7 mouse cellular contexts compared by ENCODE assay signal in the genomic region with DNA sequence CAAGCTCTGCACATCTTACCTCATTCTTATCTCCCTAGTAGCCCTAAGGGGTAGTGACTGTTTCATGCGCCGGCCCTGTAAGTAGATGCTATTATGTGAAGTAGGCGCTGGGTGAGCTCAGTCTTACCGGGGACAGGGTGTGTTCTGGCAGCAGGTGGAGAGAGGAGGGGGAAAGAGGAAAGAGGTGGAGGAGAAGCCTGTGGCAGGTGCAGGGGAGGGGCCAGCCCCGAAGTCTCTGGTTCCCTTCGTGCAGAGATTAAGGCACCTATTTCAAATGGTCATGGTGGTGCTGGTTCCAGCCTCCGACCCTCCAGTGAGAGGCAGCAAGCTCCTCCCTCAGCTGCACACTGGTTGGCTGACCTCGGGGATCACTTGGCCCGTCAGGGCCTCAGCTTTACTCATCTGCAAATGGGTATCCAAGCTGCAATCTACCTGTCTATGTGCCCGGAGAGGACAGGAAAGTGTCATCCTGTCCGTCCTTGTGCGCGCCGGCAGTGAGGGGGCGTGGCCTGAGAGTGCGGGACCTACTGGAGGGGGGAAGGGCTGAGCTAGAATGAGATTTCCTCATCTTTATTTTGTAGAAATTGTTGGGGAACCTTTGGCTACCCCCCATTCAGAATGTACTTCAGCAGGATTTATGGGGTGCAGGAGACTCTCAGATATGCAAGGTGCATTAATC. TPM values are rescaled to one million over a fixed set of nuclear protein-coding genes. Genes with fewer than 3 reads are reported as not detected.
DNase-seq lines count a peak whose midpoint lies in the region; ATAC-seq and TF ChIP-seq lines count a peak whose summit lies in the region.

No protein-coding gene starts in this region.

- dilution Hi-C loops in CH12.LX (cut with MboI; ENCODE audit: extremely low pct_ligation_motif_present, extremely low pct_unique_long_range_greater_than_20kb, low sequenced_read_pairs), result no loop called here

- TF ChIP-seq CTCF in CH12.LX (conservative IDR thresholded peaks at IDR 0.05 in 1 of 2, IDR thresholded peaks at IDR 0.05 in 1 of 2; ENCODE audit: low read depth in 2 of 2, low read length in 2 of 2), result no peak

- H3K9ac ChIP-seq in CH12.LX (ENCODE audit: insufficient read depth, low read depth), result no peak overlapping the region
- no peak overlapping the region for H3K9ac ChIP-seq in intestine, embryonic 14.5 days (ENCODE audit: low read length)
- H3K9ac ChIP-seq in midbrain, embryonic 12.5 days (replicated peaks), result no peak overlapping the region

- no peak for TF ChIP-seq RAD21 in CH12.LX (IDR thresholded peaks at IDR 0.05; ENCODE audit: low read depth, low read length)

- H3K4me3 ChIP-seq in CH12.LX (replicated peaks in 1 of 3; ENCODE audit: low read depth in 2 of 3, low read length in 2 of 3, poor library complexity in 1 of 3), result peak overlapping the region in 1 of 3 experiments; percentile 33
- peak overlapping the region; percentile 15; the same call in 1 of the 2 replicates for H3K4me3 ChIP-seq in intestine, embryonic 14.5 days (ENCODE audit: low read depth, low read length)
- peak overlapping the region; percentile 16 for H3K4me3 ChIP-seq in midbrain, embryonic 12.5 days

- 17% methylated on average over 16 of the region's 16 CpGs for WGBS in intestine, embryonic 14.5 days
- WGBS in midbrain, embryonic 12.5 days, result 20% methylated on average over 16 of the region's 16 CpGs

- no peak overlapping the region for H3K27ac ChIP-seq in CH12.LX (ENCODE audit: insufficient read depth, low read depth)
- no peak overlapping the region for H3K27ac ChIP-seq in intestine, embryonic 14.5 days (ENCODE audit: low read depth)
- no peak overlapping the region for H3K27ac ChIP-seq in midbrain, embryonic 12.5 days (replicated peaks)

- H3K36me3 ChIP-seq in CH12.LX (replicated peaks in 1 of 2; ENCODE audit: control insufficient read depth in 1 of 2, insufficient read depth in 1 of 2, low read length in 1 of 2), result no peaks in the 10 kb centered on the region
- H3K36me3 ChIP-seq in intestine, embryonic 14.5 days (ENCODE audit: control insufficient read depth, insufficient read depth, low read length), result no peaks in the 10 kb centered on the region
- no peaks in the 10 kb centered on the region for H3K36me3 ChIP-seq in midbrain, embryonic 12.5 days

- ATAC-seq in intestine, embryonic 14.5 days (replicated peaks; ENCODE audit: low FRiP score, low TSS enrichment, low read depth), result peak; percentile 62; the same call in 1 of the 2 replicates
- ATAC-seq in midbrain, embryonic 12.5 days (ENCODE audit: low FRiP score, low read depth), result no peak

- TF ChIP-seq POLR2A in CH12.LX (IDR thresholded peaks at IDR 0.05; ENCODE audit: low read depth, low read length), result no peak

- peak overlapping the region; percentile 63 for H3K4me2 ChIP-seq in CH12.LX (ENCODE audit: insufficient read depth, low read depth, poor library complexity, severe bottlenecking)
- peak overlapping the region; percentile 42 for H3K4me2 ChIP-seq in intestine, embryonic 14.5 days (ENCODE audit: low read length)
- H3K4me2 ChIP-seq in midbrain, embryonic 12.5 days (replicated peaks), result peak overlapping the region; percentile 41

- H3K9me3 ChIP-seq in CH12.LX (replicated peaks; ENCODE audit: low read length), result no peaks in the 10 kb centered on the region
- H3K9me3 ChIP-seq in intestine, embryonic 14.5 days (ENCODE audit: control insufficient read depth, low read length), result no peaks in the 10 kb centered on the region
- H3K9me3 ChIP-seq in midbrain, embryonic 12.5 days, result no peaks in the 10 kb centered on the region

- H3K4me1 ChIP-seq in CH12.LX (ENCODE audit: control insufficient read depth in 1 of 2, insufficient read depth in 2 of 2), result no peaks in the 10 kb centered on the region
- H3K4me1 ChIP-seq in intestine, embryonic 14.5 days (replicated peaks; ENCODE audit: control insufficient read depth, insufficient read depth, low read length), result no peaks in the 10 kb centered on the region
- H3K4me1 ChIP-seq in midbrain, embryonic 12.5 days, result 0 out of 2 replicates have a peak, but pooled peaks cover 4% of the 10 kb centered on the region

- peaks cover under 1% of the 10 kb centered on the region for H3K27me3 ChIP-seq in CH12.LX (replicated peaks)
- H3K27me3 ChIP-seq in intestine, embryonic 14.5 days (replicated peaks; ENCODE audit: control insufficient read depth, insufficient read depth, low read length), result no peaks in the 10 kb centered on the region
- H3K27me3 ChIP-seq in midbrain, embryonic 12.5 days, result peaks cover 49% of the 10 kb centered on the region

- H3K79me2 ChIP-seq in CH12.LX (replicated peaks; ENCODE audit: control insufficient read depth, extremely low read depth, insufficient read depth, poor library complexity, severe bottlenecking), result no peaks in the 10 kb centered on the region

- DNase-seq in CH12.LX (ENCODE audit: extremely low read depth), result no peak
- peak; percentile 58 for DNase-seq in R1 (ENCODE audit: low read depth, low spot score)
- peak; percentile 62 for DNase-seq in intestine, embryonic 14.5 days (ENCODE audit: low spot score)
- DNase-seq in right cerebral cortex, postnatal 14 days, result no peak
- no peak for DNase-seq in layer of hippocampus, adult 9-10 months (ENCODE audit: low spot score)
- no peak for DNase-seq in spleen, postnatal 36 days (ENCODE audit: low spot score in 2 of 2)

- in situ Hi-C loops in CH12.LX (cut with MboI; ENCODE audit: low pct_ligation_motif_present, low pct_unique_long_range_greater_than_20kb, low sequenced_read_pairs), result no loop called here

- no peak for TF ChIP-seq EP300 in CH12.LX (IDR thresholded peaks at IDR 0.05; ENCODE audit: low read length)

TF ChIP-seq in CH12.LX, 34 proteins besides CTCF, POLR2A, EP300 and RAD21:
- TF ChIP-seq CHD2 (IDR thresholded peaks at IDR 0.05; ENCODE audit: low read length), result peak; percentile 31; the same call in 1 of the 2 replicates
- TF ChIP-seq USF1 (IDR thresholded peaks at IDR 0.05; ENCODE audit: low read depth, low read length), result no peak

RNA-seq across cellular contexts. Expression of gene Capn8, which starts 20.5 kb away (rescaled TPM):
- total RNA-seq in CH12.LX (2012; rRNA removed) (not detected in 2 replicates), CH12.LX (2014; rRNA removed) (not detected in 2 replicates)
- polyA plus RNA-seq in CH12.LX (2012; ENCODE audit: insufficient read length, low read depth), result not detected in 2 replicates
- polyA plus RNA-seq in intestine, embryonic 14.5 days (2014; fragmentation: Nextera tagmentation; extraction: Ambion mirVana), result 1.8 and 2.1 TPM in 2 replicates
- 0.06 and 0.16 TPM in 2 replicates for polyA plus RNA-seq in midbrain, embryonic 12.5 days (2016; fragmentation: Nextera tagmentation; extraction: Ambion mirVana)

Comparison
In these comparisons a context has a peak if more than half of its experiments do, and no peak if none do; other contexts are left out.
1. DNase-seq: peak in R1 (single experiment) and intestine, embryonic 14.5 days (single experiment); none in CH12.LX (single experiment), right cerebral cortex, postnatal 14 days (single experiment), layer of hippocampus, adult 9-10 months (single experiment) and spleen, postnatal 36 days (0 of 2).
2. Peak in every context shown above with its lines, with median percentiles within 50 percentile points of each other: H3K4me2 ChIP-seq.